Mouse (Mus musculus) gastrocnemius, adult 2 months (tissue): ENCODE data around the gene Pmpca. TPM values are rescaled to one million over a fixed set of nuclear protein-coding genes. Genes with fewer than 3 reads are reported as not detected.

Source experiments
- DNase-seq: peaks from one replicate; pipeline ENCODE4 v3.0.0; 2022
- H3K27ac ChIP-seq: fragments of 200-600 bp; 2 replicates; pipeline ENCODE4 v1.8.1; 2022; ENCODE audit warnings: mild to moderate bottlenecking
- H3K4me3 ChIP-seq: fragments of 200-600 bp; 2 replicates; pipeline ENCODE4 v1.8.1; 2022; ENCODE audit warnings: mild to moderate bottlenecking, moderate library complexity
- CTCF ChIP-seq: fragments of 200-600 bp; IDR thresholded peaks from 2 replicates; pipeline ENCODE4 v1.8.1; 2022; ENCODE audit warnings: antibody characterized with exemption, mild to moderate bottlenecking, moderate library complexity
- intact Hi-C: fragments of 180-260 bp; cut with DNase I; formaldehyde crosslinking; loops from one replicate; pipeline ENCODE4 v1.15.1; 2025
- total RNA-seq, 2 experiments: library from RNA; stranded (reverse); gene quantifications; 2 replicates each; pipeline ENCODE4 v1.2.3; 2021

Gene Pmpca
- total RNA-seq, 2 experiments from 2014 or later: 133 to 141 TPM

DNA sequence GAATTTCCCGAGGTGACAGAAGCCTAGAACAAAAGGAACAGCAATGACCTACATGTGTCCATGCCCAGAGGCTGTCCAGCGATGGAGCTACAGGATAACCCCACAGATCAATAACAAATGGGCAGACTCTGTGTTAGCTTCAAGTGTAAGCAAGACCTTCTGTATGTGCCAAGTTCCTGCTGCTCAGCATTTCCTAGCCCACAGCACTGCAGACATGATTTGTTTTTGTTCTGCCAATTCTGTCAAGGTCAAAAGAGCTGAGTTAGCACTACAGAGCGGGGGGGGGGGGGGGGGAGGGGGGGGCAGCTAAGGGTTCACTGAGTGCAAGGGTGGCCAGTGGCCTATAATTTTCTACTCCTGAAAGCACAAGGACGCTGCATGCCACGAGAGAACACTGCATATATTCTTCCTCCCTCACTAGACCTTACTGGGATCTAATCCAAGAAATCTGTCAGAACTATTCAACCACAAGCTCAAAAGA, 21.8 kb downstream of the Pmpca start:
- no peak overlapping the region for H3K4me3 ChIP-seq
- intact Hi-C loops: no loop called here
- peak overlapping the region; percentile 49; the same call in 1 of the 2 replicates for H3K27ac ChIP-seq
- no peak for TF ChIP-seq CTCF
- no peak for DNase-seq

DNA sequence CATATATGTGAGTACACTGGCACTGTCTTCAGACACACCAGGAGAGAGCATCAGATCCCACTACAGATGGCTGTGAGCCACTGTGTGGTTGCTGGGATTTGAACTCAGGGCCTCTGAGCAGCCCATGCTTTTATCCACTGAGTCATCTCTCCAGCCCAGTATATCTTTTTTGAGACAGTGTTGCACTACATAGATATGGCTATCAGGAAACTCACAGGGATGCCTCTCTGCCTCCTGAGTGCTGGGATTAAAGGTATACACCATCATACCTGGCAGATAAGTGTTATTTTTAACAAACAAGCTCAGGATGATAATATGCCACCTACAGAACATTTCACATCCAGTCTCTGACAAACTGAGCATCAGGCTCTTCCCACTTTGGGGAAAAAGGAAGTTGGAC, 27.9 kb downstream of the Pmpca start:
- no peak for TF ChIP-seq CTCF
- intact Hi-C loops: no loop called here
- H3K4me3 ChIP-seq: no peak overlapping the region
- no peak overlapping the region for H3K27ac ChIP-seq
- no peak for DNase-seq

DNA sequence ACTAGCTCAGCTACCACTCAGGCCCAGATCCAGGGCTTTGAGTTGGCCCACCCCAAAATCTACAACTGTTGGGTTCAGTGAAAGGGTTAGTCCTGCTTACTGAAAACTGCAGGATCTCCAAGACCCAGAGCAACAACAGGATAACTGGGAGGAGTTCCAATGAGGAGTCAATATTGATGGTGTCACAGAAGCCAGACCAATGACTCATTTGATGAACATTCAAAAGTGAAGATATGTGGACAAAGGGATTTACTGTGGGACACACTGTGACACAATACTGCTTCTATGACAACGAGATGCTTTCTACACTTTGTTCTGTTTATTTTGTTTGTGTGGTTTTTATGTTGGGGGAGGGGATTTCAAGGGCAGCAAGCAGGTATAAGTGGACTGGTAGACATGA, 29.0 kb downstream of the Pmpca start:
- Histone ChIP-seq H3K4me3 (no peak overlapping the region), H3K27ac (no peak overlapping the region)
- TF ChIP-seq CTCF: no peak
- intact Hi-C loops: no loop called here
- DNase-seq: no peak

DNA sequence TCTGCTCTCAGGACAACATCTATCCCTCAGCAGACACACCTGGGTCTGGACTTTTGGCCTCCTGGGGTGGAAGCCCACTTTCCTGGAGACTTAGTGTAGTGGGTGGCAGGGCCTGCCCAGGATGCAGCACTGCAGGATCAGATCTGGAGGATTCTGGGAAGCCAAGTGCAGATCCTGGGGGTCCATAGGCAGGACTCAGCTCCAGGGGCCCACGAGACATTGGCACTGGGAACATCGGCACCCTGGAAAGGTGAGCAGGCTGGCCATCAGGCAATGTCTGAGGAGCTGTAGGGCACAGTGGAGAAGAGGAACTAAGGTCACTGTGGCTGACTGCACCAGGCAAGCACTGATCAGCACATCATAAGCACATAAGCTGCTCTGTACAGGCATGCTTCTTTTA, 32.8 kb downstream of the Pmpca start:
- no peak for DNase-seq
- Histone ChIP-seq H3K4me3 (no peak overlapping the region), H3K27ac (no peak overlapping the region)
- intact Hi-C loops: no loop called here
- no peak for TF ChIP-seq CTCF

DNA sequence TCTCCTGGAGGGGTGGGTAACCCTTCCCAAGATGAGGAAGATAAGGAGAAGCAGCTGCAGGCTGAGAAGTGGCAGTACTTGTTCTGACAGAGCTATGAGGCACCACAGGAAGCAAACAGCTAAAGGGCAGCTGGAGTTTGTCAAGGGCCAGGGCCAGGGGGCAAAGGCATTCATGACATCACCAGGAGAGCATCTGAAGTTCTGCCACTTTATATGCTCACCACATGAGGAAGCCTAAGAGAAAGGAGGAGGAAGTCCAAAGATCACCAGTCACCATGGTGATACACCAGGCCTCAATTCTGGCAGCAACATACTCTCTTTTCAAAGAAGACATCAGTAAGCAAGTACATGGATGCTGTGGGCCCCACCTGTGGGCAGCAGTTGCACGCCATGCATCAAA, 33.9 kb downstream of the Pmpca start:
- DNase-seq: no peak
- intact Hi-C loops: no loop called here
- no peak for TF ChIP-seq CTCF
- no peak overlapping the region for H3K27ac ChIP-seq
- no peak overlapping the region for H3K4me3 ChIP-seq

DNA sequence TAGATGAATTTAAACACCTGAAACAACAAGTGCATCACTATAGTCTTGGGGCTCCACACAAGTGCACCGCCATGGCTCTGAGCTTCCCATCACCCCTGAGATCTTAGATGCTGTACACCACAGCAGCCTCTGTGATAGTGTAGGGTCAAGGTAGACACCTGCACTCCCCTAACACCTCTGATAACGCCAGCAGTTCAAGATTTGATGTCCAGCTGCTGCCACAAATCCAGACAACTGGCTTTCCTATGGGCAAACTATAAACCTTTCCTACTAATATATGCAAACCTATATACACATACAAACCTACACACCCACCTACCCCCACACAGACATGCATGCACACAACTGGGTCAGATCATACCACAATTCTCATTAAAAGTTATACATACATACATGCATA, 35.4 kb downstream of the Pmpca start:
- TF ChIP-seq CTCF: no peak
- Histone ChIP-seq H3K4me3 (no peak overlapping the region), H3K27ac (no peak overlapping the region)
- intact Hi-C loops: no loop called here
- no peak for DNase-seq

DNA sequence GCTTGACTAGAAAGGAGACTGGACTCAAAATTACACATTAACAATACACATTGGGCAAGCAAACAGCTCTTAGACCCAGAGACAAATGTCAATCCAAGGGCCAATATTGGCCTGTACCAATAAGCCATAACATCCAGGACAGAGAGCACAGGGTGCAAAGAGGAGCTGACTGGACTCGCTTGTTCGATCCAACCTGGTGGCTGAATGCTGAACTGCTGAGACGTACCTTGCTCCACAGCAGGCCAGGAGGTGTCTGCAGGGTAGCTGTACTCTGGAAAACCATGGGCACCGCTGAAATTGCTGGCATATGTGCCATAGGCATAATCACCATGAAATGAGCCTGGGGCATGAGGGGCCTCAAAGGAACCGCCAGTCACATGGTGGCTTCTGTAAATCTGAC, 40.7 kb downstream of the Pmpca start:
- no peak for TF ChIP-seq CTCF
- intact Hi-C loops: no loop called here
- no peak for DNase-seq
- H3K27ac ChIP-seq: no peak overlapping the region
- no peak overlapping the region for H3K4me3 ChIP-seq

DNA sequence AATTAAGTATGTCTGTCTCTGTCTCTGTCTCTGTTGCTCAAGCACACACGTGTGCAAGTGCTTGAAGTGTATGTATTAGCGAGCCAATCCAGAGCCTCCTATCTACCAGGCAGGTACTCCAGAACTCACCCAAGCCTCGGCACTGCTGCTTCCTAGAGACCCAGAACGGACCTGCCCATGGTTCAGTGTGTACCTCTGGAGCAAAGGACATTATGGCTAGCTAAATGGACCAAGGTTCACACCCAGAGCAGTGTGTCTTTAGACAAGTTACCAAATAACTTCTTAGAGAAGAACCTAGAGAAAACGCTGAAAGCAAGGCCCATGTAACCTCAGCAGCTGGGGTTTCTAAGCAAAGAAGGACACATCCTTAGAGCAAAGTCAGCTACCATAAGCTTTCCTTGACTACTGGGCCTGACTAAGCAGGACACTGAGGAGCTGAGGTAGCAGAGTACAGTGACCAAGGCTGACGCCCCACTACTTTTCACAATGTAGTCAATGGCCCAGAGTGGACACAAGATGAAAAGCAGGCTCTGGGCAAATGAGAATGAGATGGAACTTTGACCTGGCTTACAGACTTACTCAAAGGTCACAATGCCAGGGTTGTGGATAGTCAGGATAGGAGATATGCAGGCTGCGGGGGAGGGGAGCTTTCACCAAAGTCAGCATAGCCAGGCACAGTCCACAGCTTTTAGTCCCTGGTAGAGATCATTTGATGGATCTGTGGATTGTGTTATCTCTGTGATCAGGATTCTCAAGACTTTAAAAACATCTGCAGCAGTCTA, 45.8 kb downstream of the Pmpca start:
- Histone ChIP-seq H3K4me3 (no peak overlapping the region), H3K27ac (peak overlapping the region; percentile 39; the same call in 1 of the 2 replicates)
- no peak for TF ChIP-seq CTCF
- DNase-seq: no peak
- intact Hi-C loops: no loop called here

DNA sequence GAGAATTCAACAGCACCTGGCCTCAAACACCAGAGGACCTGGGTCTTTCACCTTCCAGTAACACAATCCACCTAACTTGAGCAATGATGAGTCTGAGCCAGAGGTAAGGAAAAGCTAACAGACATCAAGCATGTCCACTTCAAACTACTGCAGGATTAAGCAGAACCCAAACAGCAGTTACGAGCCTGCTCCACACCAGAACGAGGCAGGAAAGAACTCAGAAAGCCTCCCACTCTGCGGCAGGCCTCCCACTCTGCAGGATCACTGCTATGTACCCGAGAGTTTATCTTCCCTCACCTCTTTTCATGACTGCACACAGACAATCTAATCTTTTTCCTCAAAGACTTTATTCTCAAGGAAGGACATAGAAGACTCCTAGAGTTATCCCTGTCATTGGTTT, 48.1 kb downstream of the Pmpca start:
- H3K27ac ChIP-seq: peak overlapping the region; percentile 61
- TF ChIP-seq CTCF: no peak
- DNase-seq: no peak
- intact Hi-C loops: no loop called here
- H3K4me3 ChIP-seq: no peak overlapping the region; the same call in 1 of the 2 replicates

DNA sequence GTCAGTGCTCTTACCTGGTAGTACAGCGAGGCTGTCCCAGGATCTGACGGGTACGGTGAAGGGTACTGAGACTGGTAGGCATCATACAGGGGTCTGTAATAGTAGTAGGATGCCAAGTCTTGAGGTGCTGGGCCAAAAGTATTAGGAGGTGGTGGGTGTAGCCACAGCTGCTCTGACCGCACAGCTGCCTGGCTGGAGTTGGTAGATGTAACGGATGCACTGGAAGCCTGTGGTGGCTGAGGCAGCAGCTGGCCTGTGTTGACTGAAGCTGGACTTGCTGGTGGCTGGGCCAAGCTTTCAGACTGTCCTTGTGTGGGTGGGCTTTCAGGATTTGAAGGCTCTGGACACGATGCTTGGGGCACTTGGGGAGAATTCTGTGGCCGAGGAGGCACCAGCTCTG, 49.2 kb downstream of the Pmpca start:
- Histone ChIP-seq H3K27ac (no peak overlapping the region), H3K4me3 (no peak overlapping the region)
- no peak for DNase-seq
- no peak for TF ChIP-seq CTCF
- intact Hi-C loops: no loop called here

DNA sequence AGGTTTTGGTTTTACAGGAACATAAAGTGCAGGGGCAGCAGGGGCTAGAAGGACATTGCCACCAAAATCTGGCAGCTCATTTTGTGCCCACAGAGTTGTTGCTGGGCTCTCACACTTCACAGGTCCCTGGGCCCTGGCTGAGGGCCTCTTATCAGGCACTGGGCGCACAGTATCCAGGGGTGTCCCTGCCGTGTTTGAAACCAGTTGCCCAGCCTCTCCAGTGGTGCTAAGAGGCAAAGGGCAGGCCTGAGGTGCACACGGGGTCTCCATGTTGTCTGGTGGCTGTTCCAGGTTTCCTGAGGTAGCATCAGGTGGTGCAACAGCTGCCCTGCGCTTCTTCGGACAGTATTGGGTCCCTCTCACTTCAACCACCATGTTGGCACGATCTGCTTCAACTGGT, 50.5 kb downstream of the Pmpca start:
- TF ChIP-seq CTCF: no peak
- intact Hi-C loops: loop anchor here (5.0 kb wide), 1 partner anchor 32 kb away; the partner anchor contains the start of gene Inpp5e
- DNase-seq: no peak
- Histone ChIP-seq H3K27ac (peak overlapping the region; percentile 99; the same call in 1 of the 2 replicates), H3K4me3 (no peak overlapping the region)

DNA sequence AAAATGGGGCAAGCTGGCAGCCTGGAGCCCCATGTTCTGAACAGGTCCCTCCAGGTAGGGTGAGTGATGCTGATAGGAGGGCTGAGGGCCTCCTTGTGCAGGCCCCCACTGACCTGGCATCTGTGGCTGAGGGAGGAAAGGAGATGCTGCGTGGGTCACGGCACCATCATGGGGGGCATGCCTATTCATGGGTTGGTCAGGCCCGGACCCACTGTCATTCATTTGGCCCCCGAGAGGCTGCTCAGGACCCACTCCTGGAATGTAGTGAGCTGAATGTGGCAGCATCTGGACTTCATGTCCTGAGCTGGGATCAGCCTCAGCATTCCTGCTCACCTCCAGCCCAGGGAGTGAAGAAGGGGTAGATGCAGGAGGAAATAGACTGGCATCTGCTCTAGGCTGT, 52.1 kb downstream of the Pmpca start:
- no peak for DNase-seq
- Histone ChIP-seq H3K27ac (peak overlapping the region; percentile 99), H3K4me3 (peak overlapping the region; percentile 38)
- intact Hi-C loops: loop anchor here (5.0 kb wide), 1 partner anchor 34 kb away; the partner anchor contains the start of gene Inpp5e
- TF ChIP-seq CTCF: no peak

DNA sequence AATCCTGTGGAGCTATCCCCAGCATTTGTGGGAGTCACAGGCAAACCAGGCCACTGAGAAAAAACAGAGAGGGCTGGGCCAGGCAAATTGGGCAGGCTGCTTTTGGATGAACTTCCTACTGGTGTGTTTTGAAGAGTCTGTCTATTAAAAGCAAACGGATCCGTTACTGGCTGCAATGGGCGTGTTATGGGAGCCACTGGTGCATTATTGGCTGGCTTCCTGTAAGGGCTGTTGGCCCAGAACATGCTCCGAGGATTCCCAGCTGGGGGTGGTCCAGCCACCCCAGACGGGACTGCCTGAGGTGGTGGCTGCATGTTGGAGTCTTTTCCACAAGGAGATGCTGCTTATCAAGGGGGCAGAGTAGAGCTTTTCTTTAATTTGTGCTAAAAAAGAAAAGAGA, 52.5 kb downstream of the Pmpca start:
- H3K4me3 ChIP-seq: no peak overlapping the region
- DNase-seq: peak; percentile 83
- peak overlapping the region; percentile 99 for H3K27ac ChIP-seq
- no peak for TF ChIP-seq CTCF
- intact Hi-C loops: loop anchor here (5.0 kb wide), 1 partner anchor 34 kb away; the partner anchor contains the start of gene Inpp5e

DNA sequence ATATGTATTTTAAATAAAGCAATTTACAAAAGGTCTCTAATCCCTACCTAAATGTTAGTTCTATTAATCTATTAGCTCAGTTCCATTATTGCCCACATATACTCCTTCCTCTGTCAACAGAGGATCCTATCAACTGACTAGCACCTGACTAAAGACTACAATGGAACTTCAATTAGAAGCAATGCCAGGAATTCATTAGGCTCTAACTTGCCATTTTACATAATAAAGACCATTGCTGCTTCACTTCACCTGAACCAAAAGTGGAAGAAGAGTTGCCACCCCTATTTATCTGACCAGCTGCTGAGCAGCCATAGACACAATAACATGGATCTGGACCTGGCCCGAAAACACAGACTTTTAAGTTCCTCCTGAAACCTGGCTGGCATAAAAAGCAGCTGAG, 53.7 kb downstream of the Pmpca start:
- DNase-seq: no peak
- Histone ChIP-seq H3K27ac (peak overlapping the region; percentile 99), H3K4me3 (peak overlapping the region; percentile 96)
- intact Hi-C loops: loop anchor here (5.0 kb wide), 1 partner anchor 36 kb away; the partner anchor contains the start of gene Inpp5e
- TF ChIP-seq CTCF: no peak
